Mouse (Mus musculus): ENCODE data around the gene Adh7.

Gene Adh7

DNA sequence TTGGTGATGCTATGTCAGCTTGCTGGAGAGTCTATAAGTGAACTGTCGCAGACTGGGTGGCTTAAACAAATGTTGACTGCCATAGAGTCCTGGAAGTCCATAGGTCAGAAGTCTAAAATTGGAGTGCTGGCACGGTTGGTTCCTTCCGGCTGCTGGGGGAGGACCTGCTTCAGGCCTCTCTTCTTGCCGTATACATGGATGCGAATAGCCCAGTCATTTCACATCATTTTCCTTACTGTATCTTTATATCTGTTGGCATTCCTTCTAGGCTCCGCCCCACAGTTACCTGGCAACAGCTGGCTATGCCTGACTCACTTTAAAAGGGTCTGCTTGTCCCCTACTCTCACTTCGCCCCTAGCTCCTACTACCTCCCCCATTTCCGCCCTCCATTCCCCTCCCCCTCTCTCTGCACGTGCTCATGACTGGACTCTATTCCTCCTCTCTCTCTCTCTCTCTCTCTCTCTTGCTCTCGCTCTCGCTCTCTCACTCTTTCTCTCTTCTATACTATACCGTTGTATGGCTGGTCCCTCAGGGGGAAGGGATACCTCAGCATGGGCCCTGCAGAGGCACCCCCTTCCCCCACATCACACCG, 6.9 kb downstream of the Adh7 start:
- DNase-seq, result no peak

DNA sequence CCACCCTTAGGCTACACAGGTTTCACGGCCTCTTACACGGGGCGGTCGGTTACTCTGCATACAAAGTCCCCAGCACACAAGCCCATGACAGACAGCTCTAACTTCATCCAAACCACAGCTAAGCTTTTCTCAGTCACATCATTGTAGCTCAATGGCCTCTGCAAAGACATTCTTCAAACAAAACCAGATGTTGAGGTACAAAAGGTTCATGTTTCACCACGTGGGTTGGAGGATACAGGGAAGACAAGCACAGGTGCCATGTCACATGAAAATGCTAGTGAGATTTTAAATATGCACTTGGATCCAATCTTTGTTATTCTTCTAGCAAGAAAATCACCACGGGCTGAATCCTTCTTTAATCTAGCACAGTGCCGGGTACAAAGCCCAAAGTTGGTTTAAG, 7.8 kb downstream of the Adh7 start:
- no peak for DNase-seq

DNA sequence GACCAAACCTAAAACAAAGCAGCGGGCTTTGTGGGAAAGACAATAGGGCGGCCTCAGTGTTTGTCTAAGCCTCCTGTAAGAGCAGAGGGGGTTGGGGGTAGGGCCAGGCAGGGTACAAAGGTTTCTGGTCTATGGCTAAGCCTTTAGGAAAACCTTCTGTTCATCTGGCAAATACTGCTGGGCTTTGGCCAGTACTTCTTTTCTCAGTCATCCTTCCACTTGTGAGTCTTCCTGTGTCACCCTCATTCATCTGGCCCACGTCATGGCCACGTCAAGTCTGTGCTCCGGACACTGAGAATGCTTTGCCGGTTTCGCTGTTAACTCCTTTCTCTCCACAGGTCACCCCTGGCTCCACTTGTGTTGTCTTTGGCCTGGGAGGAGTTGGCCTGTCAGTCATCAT, 8.3 kb downstream of the Adh7 start:
- peak; percentile 17 for DNase-seq

DNA sequence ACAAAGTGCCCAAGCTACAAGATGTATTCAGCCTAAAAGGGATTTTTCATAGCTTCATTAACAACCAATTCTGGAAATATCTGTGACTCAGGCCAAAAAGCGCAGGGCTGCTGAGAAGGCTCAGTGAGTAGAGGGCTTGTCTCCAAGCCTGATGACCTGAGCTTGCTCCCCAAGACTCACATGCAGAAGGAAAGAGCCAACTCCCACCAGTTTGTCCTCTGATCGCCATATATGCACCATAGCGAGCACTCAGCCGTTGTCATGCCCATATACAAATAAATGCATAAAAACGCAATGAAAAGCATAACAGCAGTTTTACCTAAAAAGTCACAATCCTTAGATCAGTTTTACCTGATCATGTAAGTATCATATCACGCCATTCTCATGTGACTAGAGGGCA, 8.9 kb downstream of the Adh7 start:
- no peak for DNase-seq

DNA sequence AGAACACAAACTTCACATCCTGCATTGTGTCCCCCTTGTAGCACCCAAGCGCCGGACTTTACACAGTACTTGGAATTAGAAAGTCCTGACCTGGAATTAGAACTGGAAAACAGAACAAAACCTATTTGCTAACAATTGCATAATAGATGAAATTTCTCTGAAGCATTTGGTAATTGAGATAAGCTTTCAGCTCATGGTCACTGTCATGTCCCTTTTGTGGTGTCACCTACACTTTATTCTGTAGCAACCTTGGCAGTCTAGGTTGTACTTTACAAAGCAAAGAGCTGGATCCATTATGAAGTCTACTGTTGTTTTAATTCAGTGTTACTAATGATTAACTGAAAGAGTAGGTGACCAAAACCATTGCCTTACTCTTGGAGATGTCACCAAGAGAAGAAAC, 9.5 kb downstream of the Adh7 start:
- DNase-seq, result no peak

DNA sequence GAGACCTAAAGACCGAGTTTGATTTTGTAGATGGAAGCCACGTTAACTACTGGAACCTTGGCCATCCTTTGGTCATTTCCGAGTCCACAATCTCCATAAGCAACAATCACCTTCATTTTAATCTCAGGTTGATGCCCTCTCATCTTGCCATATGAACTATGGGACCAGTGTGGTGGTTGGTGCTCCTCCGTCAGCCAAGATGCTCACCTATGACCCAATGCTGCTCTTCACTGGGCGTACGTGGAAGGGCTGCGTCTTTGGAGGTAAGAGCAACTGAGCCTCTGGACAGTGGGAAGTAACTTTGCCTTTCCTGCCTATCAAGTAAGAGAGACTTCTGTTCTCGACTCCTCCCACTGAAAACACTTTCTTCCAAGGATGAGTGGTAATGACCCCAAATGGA, 10.2 kb downstream of the Adh7 start:
- DNase-seq, result no peak

DNA sequence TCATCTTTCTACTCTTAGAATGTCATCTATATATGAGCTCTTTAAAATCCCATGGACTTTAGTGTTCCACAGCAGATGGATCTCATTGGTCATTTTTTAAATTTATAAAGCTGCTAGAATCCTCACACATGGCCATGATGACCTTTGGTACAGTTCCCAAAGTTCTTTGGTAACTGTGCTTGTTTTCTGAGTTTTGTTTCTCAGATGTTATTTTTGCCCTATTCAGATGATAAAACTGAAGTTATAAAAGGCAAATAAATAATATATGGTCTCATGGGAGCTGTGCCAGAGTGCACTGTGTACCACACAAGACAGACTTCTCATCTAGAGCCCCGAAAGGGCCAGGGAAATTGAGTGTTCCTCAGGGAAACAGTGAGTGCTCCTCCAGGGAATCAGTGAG, 11.9 kb downstream of the Adh7 start:
- DNase-seq, result no peak

DNA sequence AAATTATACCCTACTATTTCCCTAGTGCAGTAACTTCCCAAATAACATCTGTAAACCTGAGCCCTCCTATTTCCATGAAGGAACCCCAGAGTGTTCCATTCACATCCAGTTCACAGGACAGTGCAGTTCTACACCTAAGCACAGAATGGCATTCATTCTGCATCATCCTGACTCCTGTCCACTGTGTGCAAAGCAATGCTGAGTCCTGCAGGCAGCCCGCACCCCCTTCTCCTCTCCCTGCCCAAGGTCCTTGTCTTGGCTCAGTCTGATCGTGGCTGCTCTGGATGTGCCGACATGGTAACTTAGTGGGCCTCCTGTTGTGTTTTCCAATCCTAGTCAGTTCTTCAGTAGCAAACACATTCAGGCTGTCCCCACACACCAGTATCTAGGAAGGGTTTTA, 12.7 kb downstream of the Adh7 start:
- DNase-seq, result no peak

DNA sequence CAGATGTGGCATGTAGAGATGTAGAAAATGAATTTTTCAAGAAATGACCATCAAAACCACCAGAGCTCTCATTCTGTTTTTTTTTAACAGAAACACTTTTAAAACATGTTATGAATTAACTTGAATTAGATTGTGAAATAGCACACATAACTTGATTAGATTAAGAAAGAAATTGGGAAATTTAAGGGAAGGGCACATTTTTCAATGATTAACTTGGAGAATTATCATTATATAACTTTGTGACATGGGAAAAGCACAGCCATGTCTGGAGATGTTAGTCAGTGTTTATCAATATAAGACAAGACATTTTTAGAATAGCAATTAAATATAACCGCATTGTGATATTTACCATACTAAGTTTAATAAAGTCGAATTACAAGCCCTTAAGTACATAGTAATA, 14.0 kb downstream of the Adh7 start:
- no peak for DNase-seq

DNA sequence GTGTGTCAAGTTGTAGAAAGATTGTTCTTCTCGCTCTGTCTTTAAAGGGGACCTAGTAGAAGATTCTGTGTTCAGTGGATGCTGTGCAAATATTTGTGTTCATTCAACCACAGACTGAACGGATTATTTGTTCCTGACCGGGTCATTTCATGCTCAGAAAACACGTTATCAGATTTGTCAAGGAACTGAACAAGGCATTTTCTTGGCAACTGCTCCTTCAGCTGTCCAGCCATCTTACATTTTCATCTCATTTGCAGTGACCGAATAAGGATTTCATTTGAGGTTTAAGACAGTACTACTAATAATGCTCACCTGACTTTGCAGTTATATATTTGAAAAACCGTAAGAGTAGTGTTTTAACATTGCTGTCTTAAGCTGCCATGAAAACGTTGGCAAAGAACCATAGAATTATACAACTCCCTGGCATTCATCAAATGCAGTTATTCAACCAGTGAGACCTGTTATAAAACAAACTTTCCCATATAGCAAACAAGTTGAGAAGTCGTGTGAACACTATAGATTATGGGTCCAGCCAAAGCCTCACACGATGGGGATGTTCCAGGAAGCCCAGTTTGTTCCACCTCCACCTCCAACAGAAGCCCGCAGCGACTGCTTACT, 19.1 kb downstream of the Adh7 start:
- DNase-seq, result no peak

DNA sequence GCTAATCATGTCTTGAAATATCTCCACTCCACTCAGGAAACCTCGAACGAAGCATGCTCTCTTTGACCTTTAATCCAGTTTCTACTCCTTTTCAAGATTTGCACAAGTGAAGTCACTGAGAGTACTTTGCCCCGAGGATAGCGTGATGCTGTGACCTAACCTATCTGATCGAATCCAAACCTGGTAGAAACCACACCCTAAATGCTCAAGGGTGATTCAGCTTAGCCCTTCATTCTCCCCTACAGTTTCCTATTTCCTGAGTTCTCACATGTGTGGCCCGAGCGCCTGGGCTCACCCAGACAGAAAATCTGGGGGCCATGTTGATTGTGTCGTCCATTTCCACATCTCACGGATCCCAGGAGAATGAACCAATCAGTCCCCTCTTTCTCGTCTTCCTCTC, 20.5 kb downstream of the Adh7 start:
- DNase-seq, result no peak

DNA sequence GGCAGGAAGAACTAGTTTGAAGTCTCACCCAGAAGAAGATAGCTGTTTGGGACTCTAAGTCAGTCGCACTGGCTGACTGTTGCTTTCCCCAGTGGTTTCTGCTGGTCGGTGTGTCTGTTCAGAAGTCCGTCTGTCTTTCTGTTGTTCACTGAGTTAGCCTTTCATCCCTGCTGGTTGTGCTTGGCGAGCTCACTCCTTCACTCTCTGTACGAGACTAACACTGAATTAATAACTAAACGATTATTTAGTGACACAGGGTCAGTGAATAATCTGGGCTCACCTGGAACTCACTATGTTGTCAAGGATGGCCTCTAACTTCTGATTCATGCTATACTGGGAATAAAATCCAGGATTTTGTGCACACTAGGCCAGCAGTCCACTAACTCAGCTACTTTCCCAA, 21.9 kb downstream of the Adh7 start:
- no peak for DNase-seq

DNA sequence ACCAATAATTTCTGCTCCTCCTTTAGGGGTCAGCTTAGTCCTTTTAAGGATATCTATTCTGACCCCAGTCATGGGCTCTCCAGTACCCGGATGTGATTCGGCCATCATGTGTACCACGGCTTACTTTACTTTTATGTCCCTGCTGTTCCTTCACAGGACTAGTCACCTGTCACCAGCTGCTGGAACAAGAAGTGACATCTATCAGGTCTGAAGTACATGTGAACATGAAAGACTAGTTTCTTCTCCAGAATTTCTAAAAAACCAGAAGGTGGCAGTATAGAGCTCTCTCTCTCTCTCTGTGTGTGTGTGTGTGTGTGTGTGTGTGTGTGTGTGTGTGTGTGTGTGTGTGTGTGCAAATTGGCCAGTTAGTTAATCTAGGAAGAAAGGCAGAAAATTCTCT, 22.9 kb downstream of the Adh7 start:
- DNase-seq, result peak; percentile 21

DNA sequence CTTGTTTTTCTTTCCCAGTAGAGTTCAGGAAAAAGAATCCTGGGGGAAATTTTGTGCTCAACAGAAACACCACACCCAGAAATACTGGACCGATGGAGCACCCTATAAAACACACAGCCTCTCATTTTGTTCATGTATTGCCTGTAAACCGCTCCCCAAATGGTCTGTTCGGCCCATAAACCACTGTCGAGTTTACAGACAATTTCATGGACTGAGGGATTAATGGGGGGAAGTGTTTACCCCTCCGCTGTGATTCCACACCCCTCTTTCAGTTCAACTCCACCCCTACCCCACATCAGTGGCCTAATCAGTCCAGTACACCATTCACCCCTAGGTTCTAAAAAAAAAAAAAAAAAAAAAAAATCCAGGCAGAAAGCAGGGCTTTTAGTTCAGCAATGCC, 23.4 kb downstream of the Adh7 start:
- DNase-seq, result no peak

DNA sequence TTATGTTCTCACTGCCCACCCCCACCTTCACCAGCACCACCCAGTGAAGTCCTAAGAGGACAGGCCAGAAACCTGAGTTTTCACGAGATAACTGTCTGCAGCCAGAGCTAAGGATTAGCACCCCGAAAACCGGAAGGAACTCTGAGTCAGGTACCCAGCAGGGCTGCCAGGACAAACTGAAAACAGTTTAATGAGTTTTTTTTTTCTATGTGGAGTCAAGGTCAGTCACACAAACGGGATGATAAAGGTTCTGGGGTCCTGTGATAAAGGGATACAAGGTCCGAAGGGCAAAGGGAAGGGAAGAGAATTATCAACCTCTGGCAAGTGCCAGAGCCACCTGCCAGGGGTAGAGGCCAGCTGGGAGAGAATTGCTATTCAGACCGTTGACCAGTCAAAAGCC, 23.8 kb downstream of the Adh7 start:
- no peak for DNase-seq

DNA sequence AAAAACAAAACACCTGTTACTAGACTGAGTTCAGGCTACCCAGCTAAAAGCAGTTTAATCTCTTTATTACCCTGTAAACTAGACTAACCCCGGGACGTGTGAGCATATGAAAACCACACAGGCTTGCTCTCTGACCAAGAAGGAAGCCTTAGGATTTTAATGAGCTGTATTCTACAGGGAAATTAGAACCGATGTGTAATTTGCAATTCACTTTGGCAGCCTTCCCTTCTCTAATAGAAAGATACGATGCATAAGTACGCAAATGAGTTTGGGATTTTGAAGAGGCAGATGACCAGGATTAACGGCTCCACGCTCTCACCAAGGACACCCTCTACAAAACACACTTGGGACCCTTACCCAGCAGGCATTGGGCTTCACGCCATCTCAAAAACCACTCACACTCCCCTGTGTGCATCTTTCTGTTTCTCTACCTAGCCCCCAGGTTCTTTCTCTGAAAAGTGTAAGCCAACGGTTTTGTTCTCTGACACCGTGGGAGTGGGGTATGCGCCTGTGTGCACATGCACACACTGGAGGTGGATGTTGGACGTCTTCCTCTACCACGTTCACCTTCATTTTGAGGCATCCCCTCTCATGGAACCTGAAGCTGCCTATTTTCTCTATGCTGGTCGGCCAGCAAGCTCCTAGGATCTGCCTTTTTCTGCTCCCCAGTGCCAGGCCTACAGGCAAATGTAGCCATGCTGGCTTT, 24.6 kb downstream of the Adh7 start:
- no peak for DNase-seq

DNA sequence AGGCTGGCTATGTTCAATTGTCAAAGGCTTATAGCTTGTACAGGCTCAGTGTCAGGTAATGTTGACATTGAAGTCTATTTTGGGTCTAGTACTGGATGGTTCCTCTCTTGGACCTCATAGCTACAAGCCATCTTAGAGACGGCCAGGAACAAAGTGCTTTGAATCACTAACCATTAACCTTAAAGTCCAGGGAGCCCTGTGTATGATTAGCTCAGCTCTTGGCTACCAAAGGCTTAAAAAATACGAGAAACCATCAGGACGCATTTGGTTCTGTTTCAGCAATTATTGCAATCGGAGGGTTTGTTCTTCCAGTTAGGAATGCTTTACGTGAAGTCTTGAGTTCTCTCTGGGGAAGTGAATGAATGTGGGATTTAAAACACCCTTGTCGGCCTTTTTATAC, 25.4 kb downstream of the Adh7 start:
- no peak for DNase-seq

DNA sequence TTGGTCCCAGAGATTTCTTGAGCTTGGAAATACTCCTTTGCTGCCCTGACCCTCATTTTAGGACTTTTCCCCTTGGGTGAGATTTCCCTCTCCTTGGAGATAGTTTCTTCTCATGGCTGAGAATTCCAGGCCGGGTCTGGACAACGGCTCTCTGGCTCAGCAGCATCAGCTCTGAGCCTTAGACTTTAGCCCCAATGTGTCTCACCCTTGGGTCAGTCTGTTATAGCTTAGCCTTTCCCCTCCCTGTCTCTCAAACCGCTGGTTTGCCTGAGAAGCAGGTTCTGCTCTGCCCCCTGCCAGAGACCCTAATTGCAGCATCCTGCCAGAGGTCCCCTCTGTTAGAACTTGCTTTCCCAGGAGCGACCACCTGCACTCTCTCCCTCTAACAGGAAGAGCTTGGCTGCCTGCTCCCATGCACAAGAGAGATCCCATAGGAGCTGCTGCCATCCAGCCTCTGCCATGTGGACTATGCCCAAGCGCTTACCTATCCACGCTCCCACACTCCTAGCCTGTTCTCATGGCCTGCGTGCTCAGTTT, 26.8 kb downstream of the Adh7 start:
- DNase-seq, result no peak

DNA sequence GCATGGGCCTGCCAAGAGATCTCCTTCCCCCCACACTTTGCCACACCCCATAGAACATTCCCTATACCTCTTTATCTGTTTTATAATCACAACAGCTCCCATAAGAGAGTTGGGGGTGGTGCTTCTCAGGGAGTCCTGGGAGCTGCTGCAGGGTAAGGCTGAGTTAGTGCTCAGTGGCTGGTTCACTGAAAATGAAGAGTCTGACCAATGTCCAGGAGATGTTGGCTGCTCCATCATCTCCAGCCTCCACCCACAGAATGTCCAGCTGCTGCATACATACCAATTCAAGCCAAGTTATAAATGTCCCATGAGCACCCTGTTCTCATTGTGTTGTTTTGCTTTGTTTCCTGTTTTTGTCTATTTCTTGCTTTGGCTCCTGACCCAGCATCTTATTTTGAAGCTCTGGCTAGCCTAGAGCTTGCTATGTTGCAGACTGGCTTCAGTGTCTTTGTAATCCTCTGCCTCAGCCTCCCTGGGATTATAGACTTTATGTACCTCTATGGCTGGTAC, 29.0 kb downstream of the Adh7 start:
- DNase-seq, result no peak

DNA sequence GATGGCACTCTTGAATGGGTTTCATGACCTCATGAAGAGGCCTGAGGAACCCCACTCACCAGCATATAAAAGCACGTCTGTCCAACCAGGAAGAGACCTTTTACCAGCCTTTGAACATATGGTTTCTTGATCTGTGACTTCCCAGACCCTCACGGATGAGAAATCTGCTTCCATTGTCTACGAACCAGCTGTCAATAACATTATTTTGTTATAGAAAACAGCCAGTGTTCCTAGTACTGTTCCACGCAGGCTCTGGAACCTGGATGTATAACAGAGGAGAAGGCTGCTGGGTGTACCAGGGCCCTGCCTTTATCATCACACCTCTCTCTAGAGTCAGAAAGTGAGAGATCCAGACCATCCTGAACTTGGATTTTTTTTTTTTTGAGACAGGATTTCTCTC, 29.7 kb downstream of the Adh7 start:
- no peak for DNase-seq

DNA sequence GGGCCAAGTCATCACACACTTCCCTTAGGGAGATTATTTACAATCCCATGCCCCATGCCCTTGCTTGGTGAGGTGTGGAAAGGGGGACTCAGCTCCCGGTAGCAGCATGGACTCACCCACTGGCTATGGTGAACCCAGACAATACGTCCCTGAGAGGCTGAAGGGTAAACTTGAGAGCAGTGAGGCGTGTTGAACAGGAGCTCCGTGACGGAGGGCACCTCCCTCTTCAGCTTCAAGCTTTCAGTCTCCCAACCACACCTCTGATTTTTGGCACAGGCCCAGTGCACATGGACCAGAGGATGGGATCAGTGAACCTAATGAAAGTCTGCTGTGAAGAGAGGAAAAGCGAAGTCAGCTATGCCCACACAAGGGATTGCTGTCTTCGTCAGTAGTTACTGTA, 30.5 kb downstream of the Adh7 start:
- no peak for DNase-seq

DNA sequence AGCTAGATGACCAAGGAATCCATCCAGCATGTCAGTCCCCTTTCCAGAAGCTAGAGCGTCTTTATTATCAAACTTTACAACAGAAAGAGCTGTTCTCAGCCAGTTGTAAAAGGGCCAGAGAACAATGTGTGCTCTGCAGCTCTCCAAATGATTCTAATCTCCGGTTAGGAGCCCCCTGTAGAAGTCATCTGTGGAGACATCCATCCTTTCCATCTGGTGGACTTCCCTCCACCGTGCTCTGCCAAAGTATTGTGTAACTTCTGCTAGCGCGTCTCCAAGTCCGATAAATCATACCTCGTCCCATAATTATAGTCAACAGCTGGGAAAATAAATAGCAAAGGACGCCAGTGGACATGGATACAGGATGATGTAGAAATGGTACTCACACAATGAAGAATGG, 31.2 kb downstream of the Adh7 start:
- no peak for DNase-seq

DNA sequence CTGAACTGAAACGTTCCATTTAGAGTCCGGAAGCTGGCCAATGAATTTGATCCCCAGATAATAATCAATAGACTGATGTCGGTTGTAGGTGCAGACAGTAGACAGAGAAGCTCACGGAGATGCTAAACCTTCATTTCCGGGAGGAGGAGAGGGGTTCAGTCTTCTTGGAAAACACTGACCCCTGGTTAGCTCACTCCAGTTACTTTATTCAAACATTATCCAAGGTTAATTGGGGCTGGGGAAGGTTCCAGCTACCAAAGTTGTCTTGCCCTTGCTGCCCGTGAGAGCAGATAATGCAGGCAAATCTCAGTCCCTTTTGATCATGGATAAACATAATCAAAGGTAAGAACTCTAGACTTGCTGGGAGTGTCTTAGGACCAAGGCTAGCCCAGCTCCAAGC, 33.6 kb downstream of the Adh7 start:
- DNase-seq, result no peak

DNA sequence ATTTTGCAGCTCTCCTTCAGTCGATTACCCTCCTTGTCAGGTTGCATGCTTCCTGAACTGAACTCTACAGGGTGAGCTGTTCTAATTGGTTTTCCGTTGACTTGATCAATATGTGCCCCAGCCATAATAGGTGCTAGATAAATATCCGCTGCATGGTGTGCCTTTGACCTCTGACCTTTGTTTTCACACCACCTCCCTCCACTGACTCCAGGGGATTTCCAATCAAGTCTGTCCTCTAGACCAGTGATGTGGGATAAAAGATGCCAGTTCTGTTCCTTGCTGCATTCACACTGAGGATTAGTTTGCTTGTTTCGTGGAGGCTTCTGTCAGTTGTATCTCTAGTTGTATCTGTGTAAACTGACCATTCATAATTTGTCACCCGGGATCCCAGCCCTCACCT, 36.6 kb downstream of the Adh7 start:
- no peak for DNase-seq

All from embryo, embryonic 11 days (tissue).